Mouse (Mus musculus): Measurements from ENCODE around the gene Fastkd5.
A peak's percentile ranks its signal among the peaks of the same experiment; 100 is the strongest.
"Not testable (repeated sequence)": the region's sequence is repeated elsewhere in the genome, so short reads cannot be mapped to it uniquely, and the experiment has no call there.

Gene Fastkd5

DNA sequence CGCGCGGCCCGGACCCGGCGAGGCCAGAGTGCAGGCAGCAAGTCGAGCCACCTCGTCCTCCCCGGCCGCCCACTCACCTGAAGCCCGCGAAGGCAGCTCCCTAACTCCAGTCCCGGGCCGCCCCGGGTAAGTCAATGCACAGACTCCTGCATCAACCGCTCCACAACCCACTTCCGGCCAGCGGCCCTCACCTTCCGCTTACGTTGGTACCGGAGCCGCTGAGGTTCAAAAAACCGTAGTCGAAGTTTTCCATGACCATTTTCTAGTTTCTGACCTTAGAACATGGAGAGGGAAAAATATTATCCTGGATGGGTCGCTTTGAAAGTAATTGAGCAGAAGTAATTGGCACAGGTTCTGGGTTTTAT, at the start of gene Fastkd5, which contains the start of gene Ubox5:
Gene Fastkd5 (minus strand): TSS at position 189 of the 365 bp plus-strand sequence.
Gene Ubox5 (minus strand): TSS at position 200 of the 365 bp plus-strand sequence.
- DNase-seq (ENCODE audit: low spot score), result peak; percentile 95

- DNase-seq (ENCODE audit: low spot score), result no peak
Observed at GRCm38 (mm10) chr2:130679154-130679553, 49.3 kb upstream of the Fastkd5 start.

- DNase-seq (ENCODE audit: low spot score), result peak; percentile 60
Observed at GRCm38 (mm10) chr2:130677211-130677610, 47.4 kb upstream of the Fastkd5 start.

- DNase-seq (ENCODE audit: low spot score), result peak; percentile 86
Observed at GRCm38 (mm10) chr2:130667559-130667958, 37.7 kb upstream of the Fastkd5 start, which contains the start of gene Itpa. Gene Itpa, plus strand, starts transcription at chr2:130667610.

DNA sequence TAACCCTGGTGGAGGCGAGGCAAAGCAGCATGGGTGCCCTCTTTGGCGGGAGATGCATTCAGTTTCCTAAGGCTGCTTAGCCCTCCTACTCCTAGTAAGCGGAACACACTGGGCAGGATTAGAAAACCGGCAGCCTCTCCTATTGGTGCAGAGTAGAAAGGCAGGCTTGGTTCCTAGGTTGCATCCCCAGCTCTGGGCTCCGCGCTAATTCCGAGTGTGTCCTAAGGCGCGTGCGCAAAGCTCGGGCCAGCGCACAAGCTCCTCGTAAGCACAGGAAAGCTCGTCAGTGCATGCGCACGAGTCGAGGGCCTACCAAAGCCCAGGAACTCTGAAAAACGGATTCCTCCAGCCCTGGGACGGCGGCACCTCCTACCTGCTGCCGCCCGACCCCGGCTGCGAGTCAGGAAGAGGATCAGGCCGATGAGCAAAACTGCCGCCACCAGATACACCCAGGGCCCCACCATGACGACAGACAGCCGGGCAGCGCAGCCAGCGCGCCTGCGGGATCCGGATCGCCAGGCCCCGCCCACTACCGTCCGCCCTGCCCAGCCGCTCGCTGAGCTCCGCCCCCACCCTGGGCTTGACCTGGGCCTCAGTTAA, 34.4 kb upstream of the Fastkd5 start, which contains the start of gene Ddrgk1:
Gene Ddrgk1 (minus strand): TSS at position 558 of the 600 bp plus-strand sequence.
- peak; percentile 96 for DNase-seq (ENCODE audit: low spot score)

DNA sequence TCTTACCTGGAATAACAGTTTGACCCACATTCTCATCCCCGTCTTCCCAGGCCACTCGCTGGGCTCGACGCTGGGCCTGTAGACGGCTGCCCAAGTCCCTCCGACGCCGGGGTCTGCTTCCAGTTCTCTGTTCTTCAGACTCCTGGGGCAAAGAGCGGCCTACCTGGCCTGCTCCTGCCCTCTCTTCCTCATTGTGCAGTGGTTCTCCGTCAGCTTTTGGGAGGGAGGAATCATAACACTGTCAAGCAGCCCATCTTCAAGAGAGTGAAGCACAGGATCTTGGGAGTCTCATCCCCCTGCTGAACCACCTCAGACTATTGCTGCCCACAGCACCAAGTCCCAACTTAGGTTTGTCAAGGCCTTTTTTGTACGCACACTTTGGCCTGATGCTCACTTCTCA, 33.5 kb upstream of the Fastkd5 start:
- DNase-seq (ENCODE audit: low spot score), result no peak

DNA sequence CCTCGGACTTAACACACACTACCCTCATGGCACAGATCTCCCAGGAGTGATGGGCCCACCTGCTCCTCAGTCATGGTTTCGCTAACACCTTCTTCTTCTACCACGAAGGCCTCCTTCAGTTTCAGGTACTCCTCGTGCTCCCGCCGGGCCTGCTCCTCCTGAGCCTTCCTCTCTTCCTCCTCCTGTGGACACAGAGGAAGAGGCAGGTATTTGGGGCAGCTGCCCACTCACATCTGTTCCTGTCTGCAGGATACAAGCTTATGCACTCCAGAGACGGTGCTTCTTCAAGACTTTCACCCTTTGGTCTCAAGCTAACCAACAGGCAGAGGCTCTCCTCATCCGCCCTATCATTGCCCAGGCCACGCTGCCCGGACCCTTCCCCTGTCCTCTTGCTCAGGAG, 28.7 kb upstream of the Fastkd5 start:
- no peak for DNase-seq (ENCODE audit: low spot score)

- DNase-seq (ENCODE audit: low spot score), result no peak
Observed at GRCm38 (mm10) chr2:130657541-130657940, 27.7 kb upstream of the Fastkd5 start.

- DNase-seq (ENCODE audit: low spot score), result no peak
Observed at GRCm38 (mm10) chr2:130656536-130656935, 26.7 kb upstream of the Fastkd5 start.

- DNase-seq (ENCODE audit: low spot score), result no peak
Observed at GRCm38 (mm10) chr2:130655660-130656339, 26.0 kb upstream of the Fastkd5 start.

GRCm38 (mm10) chr2:130653760-130654159, 23.9 kb upstream of the Fastkd5 start:
- no peak for DNase-seq (ENCODE audit: low spot score)

DNA sequence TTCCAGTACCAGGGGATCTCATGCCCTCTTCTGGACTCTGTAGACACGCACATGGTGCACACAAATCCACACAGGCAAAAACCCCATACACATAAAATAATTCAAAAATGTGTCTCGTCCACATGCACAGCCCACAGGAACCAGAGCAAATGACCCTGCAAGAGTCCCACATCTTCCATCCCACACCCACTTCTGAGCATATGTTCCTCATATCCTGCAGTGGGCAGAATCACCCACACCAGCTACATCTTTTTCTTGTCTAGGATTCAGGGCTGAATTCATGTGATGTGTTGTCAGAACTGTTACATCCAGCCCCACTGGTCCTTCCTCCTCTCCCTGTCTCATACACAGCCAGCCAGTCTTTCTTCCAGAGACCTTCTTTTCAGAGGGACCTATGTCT, 23.5 kb upstream of the Fastkd5 start:
- DNase-seq (ENCODE audit: low spot score), result no peak

DNA sequence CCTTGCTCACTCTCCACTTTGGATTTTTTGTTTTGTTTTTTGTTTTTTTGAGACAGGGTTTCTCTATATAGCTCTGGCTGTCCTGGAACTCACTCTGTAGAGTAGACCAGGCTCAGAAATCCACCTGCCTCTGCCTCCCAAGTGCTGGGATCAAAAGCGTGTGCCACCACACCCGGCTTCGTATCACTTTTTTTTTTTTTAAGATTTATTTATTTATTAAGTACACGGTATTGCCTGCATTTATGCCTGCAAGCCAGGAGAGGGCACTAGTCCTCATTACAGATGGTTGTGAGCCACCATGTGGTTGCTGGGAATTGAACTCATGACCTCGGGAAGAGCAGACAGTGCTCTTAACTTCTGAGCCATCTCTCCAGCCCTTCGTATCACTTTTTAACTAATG, 19.2 kb upstream of the Fastkd5 start:
- DNase-seq (ENCODE audit: low spot score), result not testable (repeated sequence)

GRCm38 (mm10) chr2:130645198-130645597, 15.4 kb upstream of the Fastkd5 start:
- DNase-seq (ENCODE audit: low spot score), result no peak

- peak; percentile 98 for DNase-seq (ENCODE audit: low spot score)
Observed at GRCm38 (mm10) chr2:130642684-130643369, 13.0 kb upstream of the Fastkd5 start, which contains the start of gene Lzts3. Gene Lzts3, minus strand, starts transcription at chr2:130642803.

DNA sequence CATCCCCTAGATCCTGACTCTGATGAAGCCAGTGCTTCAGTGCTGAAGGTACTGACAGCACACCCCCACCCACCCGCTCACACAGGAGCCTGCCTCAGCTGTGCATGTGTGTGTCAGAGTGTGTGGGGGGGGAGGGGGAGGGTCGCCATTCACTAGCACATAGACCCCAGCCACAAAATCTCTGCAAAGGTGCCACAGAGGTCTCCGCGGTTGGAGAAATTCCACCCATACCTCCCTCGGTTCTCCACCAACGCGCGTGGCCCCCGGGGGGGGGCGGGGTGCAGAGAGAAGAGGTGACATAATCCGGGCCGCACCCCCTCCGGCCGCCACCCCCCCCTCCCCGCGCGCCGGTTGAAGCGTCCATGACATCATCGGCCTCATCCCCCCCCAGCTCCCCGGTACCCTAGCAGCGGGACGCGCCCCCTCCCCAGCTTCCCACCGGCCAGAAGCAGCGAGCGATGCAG, 12.4 kb upstream of the Fastkd5 start:
- DNase-seq (ENCODE audit: low spot score), result no peak

DNA sequence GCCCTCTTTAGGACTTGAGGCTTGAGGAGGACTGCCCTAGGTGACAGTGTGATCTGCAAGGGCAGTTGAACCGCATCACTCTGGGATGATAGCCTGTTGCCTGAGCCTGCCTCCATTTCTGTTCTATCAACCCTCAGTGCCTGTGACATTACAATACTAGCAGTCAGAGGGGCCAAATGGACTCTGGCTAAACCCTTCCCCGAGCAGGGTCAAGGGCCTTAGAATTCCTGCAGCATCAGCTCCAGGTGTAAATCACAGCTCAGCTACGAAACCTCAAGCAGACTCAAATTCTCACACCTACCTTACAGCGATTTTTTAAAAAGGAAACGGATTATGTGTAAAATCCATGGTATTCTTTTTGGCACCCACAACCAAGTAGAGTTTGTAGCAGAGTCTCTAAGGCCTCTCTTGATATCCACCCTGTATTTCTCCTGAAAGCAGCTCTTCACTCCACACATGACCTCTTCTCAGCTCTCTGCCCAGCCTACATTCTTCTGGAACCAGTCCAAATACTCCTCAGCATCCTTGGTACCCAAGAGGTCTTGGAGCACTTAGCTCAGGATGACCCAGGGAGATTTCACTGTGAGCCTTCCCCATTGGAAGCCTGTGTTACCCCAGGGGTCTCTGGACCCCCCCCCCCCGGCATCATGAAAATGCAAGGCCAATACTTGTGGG, 11.7 kb upstream of the Fastkd5 start:
- DNase-seq (ENCODE audit: low spot score), result no peak

- DNase-seq (ENCODE audit: low spot score), result no peak
Observed at GRCm38 (mm10) chr2:130639276-130639675, 9.4 kb upstream of the Fastkd5 start.

GRCm38 (mm10) chr2:130638101-130638611, 8.3 kb upstream of the Fastkd5 start:
- peak; percentile 57 for DNase-seq (ENCODE audit: low spot score)

GRCm38 (mm10) chr2:130635847-130636246, 6.0 kb upstream of the Fastkd5 start:
- DNase-seq (ENCODE audit: low spot score), result no peak

GRCm38 (mm10) chr2:130634739-130635411, 5.0 kb upstream of the Fastkd5 start:
- DNase-seq (ENCODE audit: low spot score), result peak; percentile 62
